Mouse (Mus musculus): ENCODE measurements at regions not wholly inside any gene's neighbourhood (a gene's known extent, or its start where the extent isn't known, plus 50 kb on each side); places are given as distances from the start of the nearest gene placed in this dataset.

DNA sequence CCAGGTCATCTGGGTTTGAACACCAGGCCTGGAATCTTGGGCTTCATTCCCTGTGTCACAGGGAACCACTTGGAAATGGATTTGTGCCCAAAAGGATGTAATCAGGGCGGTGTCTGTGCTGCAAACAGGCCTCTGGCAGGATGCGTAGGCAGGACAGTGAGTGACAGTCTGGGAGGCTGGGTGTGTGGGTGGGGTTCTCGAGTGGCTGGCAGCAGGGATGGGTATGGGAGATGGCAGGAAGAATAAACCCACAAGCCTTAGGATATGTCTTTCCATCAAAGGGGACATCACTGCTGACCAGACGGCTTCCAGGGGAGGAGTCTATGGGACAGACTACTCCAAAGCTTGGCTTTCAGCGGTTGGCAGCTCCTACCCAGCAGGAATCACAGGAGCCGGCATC, 150.5 kb upstream of the Nectin1 start:
- ATAC-seq (ENCODE audit: low read depth): no peak
- Histone ChIP-seq H3K9me3 (replicated peaks; ENCODE audit: control insufficient read depth, low read length) (no peaks in the 10 kb centered on the region), H3K4me3 (ENCODE audit: low read depth, low read length) (no peak overlapping the region), H3K4me2 (ENCODE audit: low read depth, low read length) (no peak overlapping the region), H3K36me3 (ENCODE audit: control insufficient read depth, insufficient read depth) (no peaks in the 10 kb centered on the region), H3K27ac (ENCODE audit: low read length) (no peak overlapping the region), H3K9ac (ENCODE audit: low read depth, low read length) (no peak overlapping the region), H3K4me1 (ENCODE audit: control insufficient read depth, low read depth, low read length) (no peaks in the 10 kb centered on the region), H3K27me3 (ENCODE audit: control insufficient read depth, insufficient read depth, low read depth, low read length) (no peaks in the 10 kb centered on the region)
- WGBS (ENCODE audit: insufficient replicate concordance): 59% methylated on average over 6 of the region's 6 CpGs

DNA sequence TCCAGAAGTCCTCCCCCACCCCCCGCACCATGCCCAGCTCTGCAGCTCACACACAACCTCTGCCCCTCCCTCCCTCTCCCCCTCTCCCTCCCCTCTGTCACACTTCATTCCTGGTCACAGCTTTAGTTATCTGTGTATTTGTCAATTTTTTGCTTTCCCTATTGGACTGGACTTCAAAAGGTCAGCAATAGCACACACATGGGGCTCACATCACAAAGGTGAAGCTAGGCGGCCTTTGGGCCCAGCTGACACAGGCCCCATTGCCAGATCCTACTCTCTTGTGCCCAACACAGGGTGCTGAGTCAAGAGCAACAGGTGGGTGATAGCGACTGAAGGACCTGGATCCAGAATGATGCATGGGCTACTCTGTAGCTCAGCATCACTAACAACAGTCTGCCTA, 149.0 kb upstream of the Nectin1 start:
- Histone ChIP-seq H3K4me2 (ENCODE audit: low read depth, low read length) (no peak overlapping the region), H3K4me3 (ENCODE audit: low read depth, low read length) (no peak overlapping the region), H3K4me1 (ENCODE audit: control insufficient read depth, low read depth, low read length) (no peaks in the 10 kb centered on the region), H3K9ac (ENCODE audit: low read depth, low read length) (no peak overlapping the region), H3K36me3 (ENCODE audit: control insufficient read depth, insufficient read depth) (no peaks in the 10 kb centered on the region), H3K27me3 (ENCODE audit: control insufficient read depth, insufficient read depth, low read depth, low read length) (no peaks in the 10 kb centered on the region), H3K9me3 (replicated peaks; ENCODE audit: control insufficient read depth, low read length) (no peaks in the 10 kb centered on the region), H3K27ac (ENCODE audit: low read length) (no peak overlapping the region)
- peak; percentile 45 for ATAC-seq (ENCODE audit: low read depth)
- WGBS (ENCODE audit: insufficient replicate concordance): 53% methylated on average over 3 of the region's 3 CpGs

DNA sequence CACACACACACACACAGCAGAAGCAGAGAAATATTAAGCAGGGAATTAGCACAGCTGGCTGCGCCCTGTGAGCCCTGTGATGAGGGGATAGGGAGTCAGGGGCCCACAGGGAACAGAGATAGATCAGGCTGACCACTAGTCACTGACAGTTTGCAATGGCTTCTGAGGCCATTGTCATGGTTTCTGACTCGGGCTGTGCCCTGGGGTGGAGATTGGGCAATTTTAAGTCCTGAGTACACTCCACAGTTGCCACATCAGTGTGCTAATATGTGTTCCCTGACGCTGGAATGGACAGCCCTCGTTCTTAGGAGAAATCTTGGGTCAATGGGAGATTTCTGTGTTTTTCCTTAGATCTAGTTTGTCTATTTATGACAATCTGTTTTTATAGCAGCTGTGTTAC, 148.3 kb upstream of the Nectin1 start:
- H3K4me2 ChIP-seq (ENCODE audit: low read depth, low read length): no peak overlapping the region
- no peaks in the 10 kb centered on the region for H3K36me3 ChIP-seq (ENCODE audit: control insufficient read depth, insufficient read depth)
- H3K9ac ChIP-seq (ENCODE audit: low read depth, low read length): no peak overlapping the region
- H3K4me3 ChIP-seq (ENCODE audit: low read depth, low read length): no peak overlapping the region
- no peak overlapping the region; the same call in 1 of the 2 replicates for H3K27ac ChIP-seq (ENCODE audit: low read length)
- WGBS (ENCODE audit: insufficient replicate concordance): 31% methylated on average over 4 of the region's 4 CpGs
- H3K4me1 ChIP-seq (ENCODE audit: control insufficient read depth, low read depth, low read length): no peaks in the 10 kb centered on the region
- H3K9me3 ChIP-seq (replicated peaks; ENCODE audit: control insufficient read depth, low read length): no peaks in the 10 kb centered on the region
- ATAC-seq (ENCODE audit: low read depth): no peak
- H3K27me3 ChIP-seq (ENCODE audit: control insufficient read depth, insufficient read depth, low read depth, low read length): no peaks in the 10 kb centered on the region

DNA sequence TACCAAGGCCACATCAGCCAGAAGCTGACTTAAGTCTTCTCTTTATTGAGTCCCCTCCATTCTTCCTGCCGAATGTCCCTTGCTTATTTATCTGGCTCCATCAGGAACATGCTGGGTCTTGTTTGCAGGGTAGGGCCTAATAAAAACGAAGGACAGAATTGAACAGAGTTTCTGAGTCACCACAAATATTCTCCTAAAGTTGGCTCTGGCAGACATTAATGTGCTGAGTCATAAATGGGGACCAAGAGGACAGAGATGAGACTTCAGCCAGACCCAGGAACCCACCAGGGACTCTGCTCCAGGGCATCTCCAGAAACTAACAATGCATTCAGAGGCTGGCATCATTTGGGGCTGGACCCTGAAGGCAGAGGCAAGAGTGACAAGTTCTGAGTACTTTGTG, 143.4 kb upstream of the Nectin1 start:
- no peaks in the 10 kb centered on the region for H3K36me3 ChIP-seq (ENCODE audit: control insufficient read depth, insufficient read depth)
- peaks cover 3% of the 10 kb centered on the region; the same call in 1 of the 2 replicates for H3K4me1 ChIP-seq (ENCODE audit: control insufficient read depth, low read depth, low read length)
- no peak for ATAC-seq (ENCODE audit: low read depth)
- no peak overlapping the region for H3K9ac ChIP-seq (ENCODE audit: low read depth, low read length)
- H3K4me3 ChIP-seq (ENCODE audit: low read depth, low read length): no peak overlapping the region
- H3K27ac ChIP-seq (ENCODE audit: low read length): no peak overlapping the region
- 35% methylated on average over 2 of the region's 2 CpGs for WGBS (ENCODE audit: insufficient replicate concordance)
- no peaks in the 10 kb centered on the region for H3K9me3 ChIP-seq (replicated peaks; ENCODE audit: control insufficient read depth, low read length)
- no peaks in the 10 kb centered on the region for H3K27me3 ChIP-seq (ENCODE audit: control insufficient read depth, insufficient read depth, low read depth, low read length)
- H3K4me2 ChIP-seq (ENCODE audit: low read depth, low read length): no peak overlapping the region

DNA sequence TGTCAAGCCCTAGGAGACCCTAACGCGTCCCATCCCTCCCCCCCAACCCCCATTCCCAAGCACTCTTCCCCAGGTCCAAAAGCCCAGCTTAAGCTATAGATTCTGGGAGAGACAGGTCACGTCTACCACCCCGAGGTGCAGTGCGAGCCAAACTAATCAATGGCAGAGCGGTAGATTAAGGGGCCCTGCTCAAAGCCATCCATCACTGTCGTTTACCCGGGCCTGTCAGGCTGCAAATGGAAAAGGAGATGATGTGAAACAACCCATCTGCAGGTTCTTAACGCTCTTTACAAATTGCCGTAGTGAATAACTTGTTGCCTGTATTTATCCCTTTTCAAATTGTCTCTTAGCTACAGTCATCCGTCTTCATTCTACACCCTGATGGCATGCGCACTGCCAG, 126.2 kb upstream of the Nectin1 start:
- ATAC-seq (ENCODE audit: low read depth): no peak
- no peak overlapping the region for H3K9ac ChIP-seq (ENCODE audit: low read depth, low read length)
- H3K4me3 ChIP-seq (ENCODE audit: low read depth, low read length): no peak overlapping the region
- no peaks in the 10 kb centered on the region for H3K27me3 ChIP-seq (ENCODE audit: control insufficient read depth, insufficient read depth, low read depth, low read length)
- no peak overlapping the region for H3K27ac ChIP-seq (ENCODE audit: low read length)
- 19% methylated on average over 12 of the region's 12 CpGs for WGBS (ENCODE audit: insufficient replicate concordance)
- H3K4me1 ChIP-seq (ENCODE audit: control insufficient read depth, low read depth, low read length): no peaks in the 10 kb centered on the region
- no peak overlapping the region for H3K4me2 ChIP-seq (ENCODE audit: low read depth, low read length)
- H3K36me3 ChIP-seq (ENCODE audit: control insufficient read depth, insufficient read depth): no peaks in the 10 kb centered on the region
- H3K9me3 ChIP-seq (replicated peaks; ENCODE audit: control insufficient read depth, low read length): no peaks in the 10 kb centered on the region

DNA sequence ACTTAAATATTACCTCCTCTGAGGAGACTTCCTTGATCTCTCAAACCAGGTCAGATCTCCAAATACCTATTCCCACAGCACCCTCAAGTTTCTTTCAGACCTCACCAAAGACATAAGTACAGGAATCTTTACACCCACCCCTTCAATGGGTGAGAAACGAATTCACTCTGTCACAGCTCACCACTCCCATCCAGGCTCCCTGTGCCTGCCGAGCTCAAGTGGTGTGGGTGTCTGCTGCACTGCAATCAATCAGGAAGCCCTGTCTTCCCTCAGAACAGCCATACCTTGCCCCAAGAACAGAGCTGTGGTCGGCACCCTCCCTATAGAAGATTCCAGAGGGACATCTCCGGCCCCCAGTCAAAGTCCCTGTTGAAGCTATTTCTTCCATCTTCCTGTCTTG, 116.2 kb upstream of the Nectin1 start:
- H3K9me3 ChIP-seq (replicated peaks; ENCODE audit: control insufficient read depth, low read length): no peaks in the 10 kb centered on the region
- no peak overlapping the region for H3K27ac ChIP-seq (ENCODE audit: low read length)
- H3K4me2 ChIP-seq (ENCODE audit: low read depth, low read length): no peak overlapping the region
- no peaks in the 10 kb centered on the region for H3K4me1 ChIP-seq (ENCODE audit: control insufficient read depth, low read depth, low read length)
- WGBS (ENCODE audit: insufficient replicate concordance): 36% methylated on average over 4 of the region's 4 CpGs
- no peak overlapping the region for H3K4me3 ChIP-seq (ENCODE audit: low read depth, low read length)
- H3K27me3 ChIP-seq (ENCODE audit: control insufficient read depth, insufficient read depth, low read depth, low read length): no peaks in the 10 kb centered on the region
- H3K36me3 ChIP-seq (ENCODE audit: control insufficient read depth, insufficient read depth): no peaks in the 10 kb centered on the region
- no peak for ATAC-seq (ENCODE audit: low read depth)
- H3K9ac ChIP-seq (ENCODE audit: low read depth, low read length): no peak overlapping the region

DNA sequence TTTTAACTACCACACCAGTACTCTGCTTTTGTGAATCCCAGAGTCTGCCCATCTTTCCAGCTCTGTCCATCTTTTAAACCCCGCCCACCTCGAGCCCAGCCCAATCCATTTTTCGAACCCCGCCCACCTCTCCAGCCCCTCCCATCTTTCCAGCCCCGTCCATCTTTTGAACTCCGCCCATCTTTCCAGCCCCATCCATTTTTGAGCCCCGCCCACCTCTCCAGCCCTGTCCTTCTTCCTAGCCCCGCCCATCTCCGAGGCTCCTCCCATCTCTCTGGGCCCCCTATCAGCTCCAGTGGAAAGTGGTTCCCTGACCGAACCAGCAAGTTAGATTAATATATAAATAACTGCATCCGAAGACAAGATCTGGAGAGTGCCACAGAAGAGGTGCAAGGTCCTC, 115.0 kb upstream of the Nectin1 start:
- H3K9me3 ChIP-seq (replicated peaks; ENCODE audit: control insufficient read depth, low read length): no peaks in the 10 kb centered on the region
- no peaks in the 10 kb centered on the region for H3K27me3 ChIP-seq (ENCODE audit: control insufficient read depth, insufficient read depth, low read depth, low read length)
- 37% methylated on average over 11 of the region's 11 CpGs for WGBS (ENCODE audit: insufficient replicate concordance)
- no peak overlapping the region for H3K27ac ChIP-seq (ENCODE audit: low read length)
- no peaks in the 10 kb centered on the region for H3K36me3 ChIP-seq (ENCODE audit: control insufficient read depth, insufficient read depth)
- no peak overlapping the region for H3K4me2 ChIP-seq (ENCODE audit: low read depth, low read length)
- no peaks in the 10 kb centered on the region for H3K4me1 ChIP-seq (ENCODE audit: control insufficient read depth, low read depth, low read length)
- H3K9ac ChIP-seq (ENCODE audit: low read depth, low read length): no peak overlapping the region
- no peak overlapping the region for H3K4me3 ChIP-seq (ENCODE audit: low read depth, low read length)
- ATAC-seq (ENCODE audit: low read depth): no peak

DNA sequence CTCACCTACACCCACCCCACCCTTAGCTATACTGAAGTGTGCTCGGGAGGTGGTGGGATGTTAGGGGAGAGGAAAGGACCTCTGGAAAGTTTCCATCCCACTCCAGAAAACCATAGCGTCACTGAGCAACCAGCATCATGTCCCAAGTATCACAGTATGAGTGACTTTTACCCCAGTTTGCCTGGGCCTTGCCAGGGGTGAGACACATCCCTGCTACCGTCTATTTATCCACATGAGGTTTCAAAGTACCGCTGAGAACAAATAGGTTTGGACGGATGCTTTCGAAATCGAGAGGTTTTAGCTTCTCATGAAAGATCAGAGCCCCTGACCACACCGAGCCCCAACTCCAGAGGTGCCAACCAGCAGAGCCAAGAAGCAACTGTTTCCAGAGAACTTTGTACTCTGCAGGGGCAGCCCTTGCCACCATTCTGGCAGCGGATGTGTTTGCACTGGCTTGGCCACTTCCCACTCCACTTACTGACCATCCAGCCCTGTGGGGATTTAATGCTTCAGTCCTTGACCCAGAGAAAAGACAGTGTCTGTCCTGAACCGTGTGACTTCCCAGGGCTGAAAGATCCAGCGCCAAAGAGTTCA, 107.3 kb upstream of the Nectin1 start:
- Histone ChIP-seq H3K27me3 (ENCODE audit: control insufficient read depth, insufficient read depth, low read depth, low read length) (no peaks in the 10 kb centered on the region), H3K9ac (ENCODE audit: low read depth, low read length) (no peak overlapping the region), H3K9me3 (replicated peaks; ENCODE audit: control insufficient read depth, low read length) (no peaks in the 10 kb centered on the region), H3K4me2 (ENCODE audit: low read depth, low read length) (no peak overlapping the region), H3K4me3 (ENCODE audit: low read depth, low read length) (no peak overlapping the region), H3K4me1 (ENCODE audit: control insufficient read depth, low read depth, low read length) (no peaks in the 10 kb centered on the region), H3K36me3 (ENCODE audit: control insufficient read depth, insufficient read depth) (no peaks in the 10 kb centered on the region), H3K27ac (ENCODE audit: low read length) (no peak overlapping the region)
- 55% methylated on average over 11 of the region's 11 CpGs for WGBS (ENCODE audit: insufficient replicate concordance)
- ATAC-seq (ENCODE audit: low read depth): no peak

DNA sequence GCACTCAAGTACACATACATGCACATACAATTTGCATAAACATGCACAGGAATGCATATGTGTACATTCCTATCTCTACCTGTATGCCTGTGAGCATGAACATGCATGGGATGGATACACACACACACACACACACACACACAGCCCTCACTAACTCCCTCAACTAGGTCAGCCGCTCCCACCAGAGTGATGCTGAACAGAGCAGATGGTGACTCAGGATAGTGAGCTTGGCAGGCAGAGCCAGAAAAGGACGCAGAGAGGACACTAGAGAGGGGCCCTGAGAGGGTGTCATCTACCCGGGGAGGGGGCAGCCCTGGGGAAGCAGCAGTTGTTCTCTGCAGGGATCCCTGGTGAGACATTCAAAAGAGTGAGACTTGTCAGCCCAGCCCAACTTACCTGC, 85.6 kb upstream of the Nectin1 start:
- H3K36me3 ChIP-seq (ENCODE audit: control insufficient read depth, insufficient read depth): no peaks in the 10 kb centered on the region
- H3K4me3 ChIP-seq (ENCODE audit: low read depth, low read length): no peak overlapping the region
- no peak for ATAC-seq (ENCODE audit: low read depth)
- H3K9me3 ChIP-seq (replicated peaks; ENCODE audit: control insufficient read depth, low read length): no peaks in the 10 kb centered on the region
- H3K4me1 ChIP-seq (ENCODE audit: control insufficient read depth, low read depth, low read length): no peaks in the 10 kb centered on the region
- no peaks in the 10 kb centered on the region for H3K27me3 ChIP-seq (ENCODE audit: control insufficient read depth, insufficient read depth, low read depth, low read length)
- no peak overlapping the region for H3K4me2 ChIP-seq (ENCODE audit: low read depth, low read length)
- 44% methylated on average over 3 of the region's 3 CpGs for WGBS (ENCODE audit: insufficient replicate concordance)
- H3K9ac ChIP-seq (ENCODE audit: low read depth, low read length): no peak overlapping the region
- no peak overlapping the region for H3K27ac ChIP-seq (ENCODE audit: low read length)

All from liver, embryonic 16.5 days (tissue).